Mouse (Mus musculus): ENCODE measurements at regions not wholly inside any gene's neighbourhood (a gene's known extent, or its start where the extent isn't known, plus 50 kb on each side); places are given as distances from the start of the nearest gene placed in this dataset.
A peak's percentile ranks its signal among the peaks of the same experiment; 100 is the strongest.
"Not testable (repeated sequence)": the region's sequence is repeated elsewhere in the genome, so short reads cannot be mapped to it uniquely, and the experiment has no call there.

- H3K9me3 ChIP-seq (replicated peaks) = peaks cover 22% of the 10 kb centered on the region
- DNase-seq (ENCODE audit: low spot score); H3K27me3 ChIP-seq (ENCODE audit: insufficient read depth, low read length); H3K4me3 ChIP-seq (ENCODE audit: low read depth, low read length); H3K36me3 ChIP-seq (replicated peaks); H3K4me1 ChIP-seq (ENCODE audit: insufficient read depth, low read depth, low read length): not testable (repeated sequence)
- ATAC-seq (ENCODE audit: extremely low read depth, insufficient number of reproducible peaks, low FRiP score, poor library complexity, severe bottlenecking) = 0 out of 2 replicates have a peak, but pooled peaks have one; percentile 34
Measured at GRCm38 (mm10) chr6:146019699-146020098, 88.3 kb downstream of the Sspn start.
